Mouse (Mus musculus) C2C12 (cell line): ENCODE results near the gene Runx1.

Experiments
- CEBPB ChIP-seq: IDR thresholded peaks from one replicate; pipeline ENCODE4 v1.6.1; 2011; ENCODE audit warnings: low read depth, mild to moderate bottlenecking, control low read depth, moderate library complexity
- CTCF ChIP-seq: IDR thresholded peaks from one replicate; pipeline ENCODE4 v1.5.1; 2011; ENCODE audit not compliant: control insufficient read depth, insufficient read depth, insufficient read length

GRCm38 (mm10) chr16:92794197-92794596 is 31.8 kb downstream of the Runx1 start:
- TF ChIP-seq CEBPB (no peak), CTCF (no peak)
